Mouse (Mus musculus) A20 (cell line): ENCODE results near the gene Krtap4-2.
"Not testable (repeated sequence)": the region's sequence is repeated elsewhere in the genome, so short reads cannot be mapped to it uniquely, and the experiment has no call there.

Source experiments
- DNase-seq: peaks from one replicate; pipeline ENCODE4 v3.0.0-alpha.2; 2011; ENCODE audit warnings: low read depth, low spot score

The Krtap4-2 gene

GRCm38 (mm10) chr11:99634653-99635134, at the start of gene Krtap4-2:
Gene Krtap4-2 (minus strand): TSS chr11:99635084.
- DNase-seq, result no peak

- DNase-seq, result no peak
Observed at GRCm38 (mm10) chr11:99683481-99683880, 48.6 kb upstream of the Krtap4-2 start.

- DNase-seq, result no peak
Observed at GRCm38 (mm10) chr11:99665860-99666259, 31.0 kb upstream of the Krtap4-2 start, which contains the start of gene Krtap4-6. Gene Krtap4-6 (minus strand): TSS chr11:99665960.

- no peak for DNase-seq
Observed at GRCm38 (mm10) chr11:99662802-99663201, 27.9 kb upstream of the Krtap4-2 start.

- DNase-seq, result no peak
Observed at GRCm38 (mm10) chr11:99659256-99659655, 24.4 kb upstream of the Krtap4-2 start.

- DNase-seq, result not testable (repeated sequence)
Observed at GRCm38 (mm10) chr11:99658467-99659010, 23.7 kb upstream of the Krtap4-2 start, which contains the start of gene Gm11563. Gene Gm11563 (minus strand): TSS chr11:99658960.

GRCm38 (mm10) chr11:99657051-99657450, 22.2 kb upstream of the Krtap4-2 start:
- no peak for DNase-seq

- DNase-seq, result no peak
Observed at GRCm38 (mm10) chr11:99650136-99650535, 15.3 kb upstream of the Krtap4-2 start, which contains the start of gene Gm11555. Gene Gm11555 (minus strand): TSS chr11:99650236.

- DNase-seq, result no peak
Observed at GRCm38 (mm10) chr11:99646444-99646843, 11.6 kb upstream of the Krtap4-2 start.

- DNase-seq, result no peak
Observed at GRCm38 (mm10) chr11:99644351-99644750, 9.5 kb upstream of the Krtap4-2 start.

- not testable (repeated sequence) for DNase-seq
Observed at GRCm38 (mm10) chr11:99643635-99644139, 8.8 kb upstream of the Krtap4-2 start, which contains the start of gene Krtap4-7. Gene Krtap4-7 (minus strand): TSS chr11:99644089.

- no peak for DNase-seq
Observed at GRCm38 (mm10) chr11:99640926-99641325, 6.0 kb upstream of the Krtap4-2 start.

GRCm38 (mm10) chr11:99637086-99637485, 2.2 kb upstream of the Krtap4-2 start:
- no peak for DNase-seq

GRCm38 (mm10) chr11:99633293-99633692, 1.6 kb downstream of the Krtap4-2 start:
- no peak for DNase-seq

GRCm38 (mm10) chr11:99630890-99631289, 4.0 kb downstream of the Krtap4-2 start:
- no peak for DNase-seq

GRCm38 (mm10) chr11:99628138-99628537, 6.7 kb downstream of the Krtap4-2 start, which contains the start of gene Krtap4-1:
Gene Krtap4-1 (minus strand): TSS chr11:99628238.
- no peak for DNase-seq

- DNase-seq, result no peak
Observed at GRCm38 (mm10) chr11:99620335-99620734, 14.5 kb downstream of the Krtap4-2 start, which contains the start of gene Gm11562. Gene Gm11562 (minus strand): TSS chr11:99620435.

GRCm38 (mm10) chr11:99614796-99615363, 20.0 kb downstream of the Krtap4-2 start, which contains the start of gene Krtap2-4:
Gene Krtap2-4 (minus strand): TSS chr11:99614846.
- no peak for DNase-seq

- not testable (repeated sequence) for DNase-seq
Observed at GRCm38 (mm10) chr11:99610089-99610488, 24.8 kb downstream of the Krtap4-2 start, which contains the start of gene Gm11937. Gene Gm11937 (minus strand): TSS chr11:99610189.

GRCm38 (mm10) chr11:99609126-99609525, 25.8 kb downstream of the Krtap4-2 start:
- no peak for DNase-seq

- not testable (repeated sequence) for DNase-seq
Observed at GRCm38 (mm10) chr11:99603208-99603607, 31.7 kb downstream of the Krtap4-2 start, which contains the start of gene Gm11938. Gene Gm11938 (minus strand): TSS chr11:99603308.

- DNase-seq, result not testable (repeated sequence)
Observed at GRCm38 (mm10) chr11:99597742-99598141, 37.1 kb downstream of the Krtap4-2 start, which contains the start of gene Krtap9-3. Gene Krtap9-3 (minus strand): TSS chr11:99598105.
